Mouse (Mus musculus) CH12.LX (cell line): ENCODE data around the gene Gm14139. TPM values are rescaled to one million over a fixed set of nuclear protein-coding genes. Genes with fewer than 3 reads are reported as not detected.
"Not testable (repeated sequence)": the region's sequence is repeated elsewhere in the genome, so short reads cannot be mapped to it uniquely, and the experiment has no call there.

Experiments used
- DNase-seq: peaks from one replicate; pipeline ENCODE4 v3.0.0-alpha.2; 2013; ENCODE audit errors: extremely low read depth
- H3K27ac ChIP-seq: 2 replicates; pipeline ENCODE4 v1.5.1; 2012; ENCODE audit warnings: low read depth, mild to moderate bottlenecking, control low read depth, moderate library complexity; ENCODE audit not compliant: insufficient read depth
- H3K27me3 ChIP-seq: replicated peaks from 2 replicates; pipeline ENCODE3; 2012; ENCODE audit warnings: inconsistent platforms
- H3K36me3 ChIP-seq, 2 experiments: replicated peaks in 1 of 2; 2 replicates each; pipeline versions ENCODE3 to v1.6.1; 2012; ENCODE audit warnings: inconsistent platforms in 1 of 2, low read length in 1 of 2, mild to moderate bottlenecking in 1 of 2, mixed read lengths in 1 of 2, moderate library complexity in 1 of 2; ENCODE audit not compliant: control insufficient read depth in 1 of 2, insufficient read depth in 1 of 2
- H3K4me1 ChIP-seq, 2 experiments: 2 replicates each; pipeline ENCODE4 v1.6.1; 2012; ENCODE audit warnings: inconsistent platforms in 1 of 2, moderate library complexity in 1 of 2; ENCODE audit not compliant: insufficient read depth in 2 of 2, control insufficient read depth in 1 of 2
- H3K4me2 ChIP-seq: 2 replicates; pipeline ENCODE4 v1.6.1; 2012; ENCODE audit warnings: low read depth, mild to moderate bottlenecking, control low read depth; ENCODE audit not compliant: poor library complexity, insufficient read depth, severe bottlenecking
- H3K4me3 ChIP-seq, 3 experiments: fragments of 150-350 bp in 1 of 3; sonication (generic) in 1 of 3; replicated peaks in 1 of 3; 2 replicates each; pipeline versions ENCODE3 to v1.5.1; 2011 to 2012; ENCODE audit warnings: low read depth in 2 of 3, low read length in 2 of 3, mild to moderate bottlenecking in 2 of 3, moderate library complexity in 2 of 3, control low read depth in 1 of 3, improper control_type of control experiment in 1 of 3, inconsistent platforms in 1 of 3, mixed read lengths in 1 of 3; ENCODE audit not compliant: poor library complexity in 1 of 3
- H3K79me2 ChIP-seq: replicated peaks from 2 replicates; pipeline ENCODE4 v1.6.1; 2012; ENCODE audit warnings: mild to moderate bottlenecking, moderate library complexity; ENCODE audit not compliant: control insufficient read depth, poor library complexity, insufficient read depth, severe bottlenecking; ENCODE audit errors: extremely low read depth
- H3K9ac ChIP-seq: 2 replicates; pipeline ENCODE4 v1.6.1; 2012; ENCODE audit warnings: low read depth, mild to moderate bottlenecking, control low read depth, moderate library complexity; ENCODE audit not compliant: insufficient read depth
- H3K9me3 ChIP-seq: replicated peaks from 2 replicates; pipeline ENCODE3; 2012; ENCODE audit warnings: low read length, inconsistent platforms, mixed read lengths
- BHLHE40 ChIP-seq: IDR thresholded peaks from 2 replicates; pipeline ENCODE4 v1.6.1; 2011; ENCODE audit warnings: mild to moderate bottlenecking, low read depth, low read length, improper control_type of control experiment
- CHD1 ChIP-seq: IDR thresholded peaks from 2 replicates; pipeline ENCODE4 v1.6.1; 2012; ENCODE audit warnings: low read depth, low read length, improper control_type of control experiment, inconsistent platforms
- EP300 ChIP-seq: IDR thresholded peaks from 2 replicates; pipeline ENCODE4 v1.6.1; 2011; ENCODE audit warnings: low read length, improper control_type of control experiment
- JUN ChIP-seq: IDR thresholded peaks from 2 replicates; pipeline ENCODE4 v1.6.1; 2011; ENCODE audit warnings: low read depth, mild to moderate bottlenecking, low read length, improper control_type of control experiment, moderate library complexity; ENCODE audit not compliant: insufficient read depth
- MAZ ChIP-seq: IDR thresholded peaks from 2 replicates; pipeline ENCODE4 v1.6.1; 2012; ENCODE audit warnings: low read depth, mild to moderate bottlenecking, inconsistent platforms, low read length, improper control_type of control experiment, moderate library complexity
- MEF2A ChIP-seq: IDR thresholded peaks from 2 replicates; pipeline ENCODE4 v1.6.1; 2014; ENCODE audit warnings: low read depth, mild to moderate bottlenecking, inconsistent platforms, low read length, improper control_type of control experiment, borderline replicate concordance
- MYC ChIP-seq: IDR thresholded peaks from 2 replicates; pipeline ENCODE4 v1.6.1; 2011; ENCODE audit warnings: low read depth, mild to moderate bottlenecking, improper control_type of control experiment, low read length
- NRF1 ChIP-seq: IDR thresholded peaks from 2 replicates; pipeline ENCODE4 v1.6.1; 2014; ENCODE audit warnings: low read depth, mild to moderate bottlenecking, inconsistent platforms, low read length, improper control_type of control experiment, moderate library complexity
- TBP ChIP-seq: conservative IDR thresholded peaks from 2 replicates; pipeline ENCODE4 v1.6.1; 2011; ENCODE audit warnings: low read depth, low read length, improper control_type of control experiment
- TCF12 ChIP-seq: IDR thresholded peaks from 2 replicates; pipeline ENCODE4 v1.6.1; 2014; ENCODE audit warnings: low read depth, mild to moderate bottlenecking, inconsistent platforms, low read length, improper control_type of control experiment
- UBTF ChIP-seq: IDR thresholded peaks from 2 replicates; pipeline ENCODE4 v1.6.1; 2012; ENCODE audit warnings: low read depth, mild to moderate bottlenecking, inconsistent platforms, low read length, improper control_type of control experiment, moderate library complexity
- USF1 ChIP-seq: IDR thresholded peaks from 2 replicates; pipeline ENCODE4 v1.6.1; 2014; ENCODE audit warnings: low read depth, mild to moderate bottlenecking, inconsistent platforms, low read length, improper control_type of control experiment
- USF2 ChIP-seq: conservative IDR thresholded peaks from 2 replicates; pipeline ENCODE4 v1.6.1; 2011; ENCODE audit warnings: low read depth, low read length, improper control_type of control experiment
- dilution Hi-C: fragments of 300-500 bp; cut with MboI; formaldehyde crosslinking; loops from 2 replicates; pipeline ENCODE4 v1.14.3; 2020; ENCODE audit warnings: low sequenced_read_pairs; ENCODE audit not compliant: extremely low pct_unique_long_range_greater_than_20kb, extremely low pct_ligation_motif_present
- in situ Hi-C: fragments of 300-500 bp; cut with MboI; formaldehyde crosslinking; loops from 3 replicates; pipeline ENCODE4 v1.14.3; 2019; ENCODE audit warnings: low sequenced_read_pairs, low pct_ligation_motif_present, low pct_unique_long_range_greater_than_20kb, mixed read lengths
- polyA plus RNA-seq: library from polyadenylated mRNA; unstranded; fragments of >175 nt; gene quantifications from 2 replicates; pipeline ENCODE4 v1.2.1, GENCODE M21; 2012; ENCODE audit warnings: low read depth; ENCODE audit not compliant: insufficient read length
- total RNA-seq, 2 experiments: library from RNA; depleted of rRNA; stranded (reverse); fragments of 300-350 nt in 1 of 2; fragments of >200 nt in 1 of 2; gene quantifications; 2 replicates each; pipeline ENCODE4 v1.2.3; 2012 to 2014

The Gm14139 gene
- total and polyA plus RNA-seq, 3 experiments = 7.2 to 27.0 (median 10.7) TPM

- TF ChIP-seq JUN (peak; percentile 87), EP300 (peak; percentile 97), NRF1 (no peak), TBP (no peak), MEF2A (peak; percentile 63), CHD1 (no peak), BHLHE40 (peak; percentile 22; the same call in 1 of the 2 replicates), UBTF (no peak), USF1 (no peak), TCF12 (no peak)
Measured at GRCm38 (mm10) chr2:150166703-150167102, 14.9 kb upstream of the Gm14139 start (continued).

GRCm38 (mm10) chr2:150173833-150174232 lies 7.7 kb upstream of the Gm14139 start:
- H3K36me3 ChIP-seq = no peaks in the 10 kb centered on the region
- DNase-seq = no peak
- no peaks in the 10 kb centered on the region for H3K4me1 ChIP-seq
- H3K27ac ChIP-seq = no peak overlapping the region
- peaks cover 2% of the 10 kb centered on the region for H3K9me3 ChIP-seq
- in situ Hi-C loops (no loop called here), dilution Hi-C loops (no loop called here)
- no peak overlapping the region for H3K4me2 ChIP-seq
- no peak overlapping the region for H3K9ac ChIP-seq
- no peak overlapping the region for H3K4me3 ChIP-seq
- no peaks in the 10 kb centered on the region for H3K27me3 ChIP-seq
- TF ChIP-seq MEF2A (no peak), USF2 (no peak), MYC (no peak), MAZ (no peak)
- no peaks in the 10 kb centered on the region for H3K79me2 ChIP-seq

- H3K27me3 ChIP-seq, H3K4me1 ChIP-seq, H3K9me3 ChIP-seq, dilution Hi-C loops, H3K9ac ChIP-seq, H3K4me2 ChIP-seq, H3K36me3 ChIP-seq, H3K27ac ChIP-seq, DNase-seq, H3K4me3 ChIP-seq: not testable (repeated sequence)
- in situ Hi-C loops = loop anchor here (5.0 kb wide), 1 partner anchor 37 kb away; no protein-coding TSS in a partner anchor
- H3K79me2 ChIP-seq = peaks cover 12% of the 10 kb centered on the region
Measured at GRCm38 (mm10) chr2:150179579-150179978, 2.0 kb upstream of the Gm14139 start, which contains the start of gene Gm10770. Gene Gm10770 (minus strand): TSS chr2:150179679.
